Mouse (Mus musculus) liver, postnatal 0 days (tissue): Measurements from ENCODE around the gene Zfp1. TPM values are rescaled to one million over a fixed set of nuclear protein-coding genes. Genes with fewer than 3 reads are reported as not detected.

Experiments
- ATAC-seq: fragments of 200-750 bp; cut with Nextera tagmentation; 2 replicates; pipeline ENCODE4 v1.8.0; 2017; ENCODE audit warnings: mild to moderate bottlenecking, moderate library complexity
- DNase-seq: peaks from one replicate; pipeline ENCODE4 v3.0.0-alpha.2; 2016
- H3K27ac ChIP-seq: fragments of 300-500 bp; sonication (generic); 2 replicates; pipeline ENCODE4 v1.5.1; 2014; ENCODE audit warnings: antibody characterized with exemption, moderate library complexity, mild to moderate bottlenecking, low read depth
- H3K27me3 ChIP-seq: fragments of 300-500 bp; sonication (generic); 2 replicates; pipeline ENCODE4 v1.6.1; 2014; ENCODE audit warnings: low read length, control low read depth, mixed read lengths; ENCODE audit not compliant: insufficient read depth
- H3K36me3 ChIP-seq: fragments of 300-500 bp; sonication (generic); replicated peaks from 2 replicates; pipeline ENCODE4 v1.6.1; 2014; ENCODE audit warnings: mild to moderate bottlenecking, control low read depth, low read length, moderate library complexity, mixed read lengths; ENCODE audit not compliant: insufficient read depth
- H3K4me1 ChIP-seq: fragments of 300-500 bp; sonication (generic); 2 replicates; pipeline ENCODE4 v1.6.1; 2014; ENCODE audit warnings: antibody characterized with exemption, mild to moderate bottlenecking, control low read depth; ENCODE audit not compliant: insufficient read depth
- H3K4me2 ChIP-seq: fragments of 300-500 bp; sonication (generic); 2 replicates; pipeline ENCODE4 v1.6.1; 2014; ENCODE audit warnings: low read depth, mild to moderate bottlenecking, low read length, moderate library complexity, mixed read lengths
- H3K4me3 ChIP-seq: fragments of 300-500 bp; sonication (generic); 2 replicates; pipeline ENCODE4 v1.5.1; 2014; ENCODE audit warnings: low read depth, low read length
- H3K9ac ChIP-seq: fragments of 300-500 bp; sonication (generic); replicated peaks from 2 replicates; pipeline ENCODE4 v1.6.1; 2014; ENCODE audit warnings: mild to moderate bottlenecking, moderate library complexity
- H3K9me3 ChIP-seq: fragments of 300-500 bp; sonication (generic); 2 replicates; pipeline ENCODE4 v1.6.1; 2016; ENCODE audit warnings: mild to moderate bottlenecking, control low read depth, low read length, mixed read lengths
- CTCF ChIP-seq: sonication (generic); IDR thresholded peaks from 2 replicates; pipeline ENCODE4 v1.5.1; 2016; ENCODE audit warnings: antibody characterized with exemption, low read depth
- EP300 ChIP-seq: IDR thresholded peaks from 2 replicates; pipeline ENCODE4 v1.6.1; 2016; ENCODE audit warnings: antibody characterized with exemption, low read depth, mild to moderate bottlenecking
- WGBS: fragments of 180-500 bp; shearing (Covaris S2); extraction: QIAGEN DNeasy Blood & Tissue Kit; methylation state at CpG from one replicate; pipeline ENCODE4 v1.1.7; 2014; ENCODE audit not compliant: insufficient replicate concordance; 5-methylcytosine and 5-hydroxymethylcytosine counted together
- polyA plus RNA-seq: library from polyadenylated mRNA; unstranded; fragments of >200 nt; fragmentation: Nextera tagmentation; extraction: Ambion mirVana; gene quantifications from 2 replicates; pipeline ENCODE4 v1.2.1, GENCODE M21; 2015

Gene Zfp1
- polyA plus RNA-seq, 1 experiment from 2014 or later, result 3.8 TPM

DNA sequence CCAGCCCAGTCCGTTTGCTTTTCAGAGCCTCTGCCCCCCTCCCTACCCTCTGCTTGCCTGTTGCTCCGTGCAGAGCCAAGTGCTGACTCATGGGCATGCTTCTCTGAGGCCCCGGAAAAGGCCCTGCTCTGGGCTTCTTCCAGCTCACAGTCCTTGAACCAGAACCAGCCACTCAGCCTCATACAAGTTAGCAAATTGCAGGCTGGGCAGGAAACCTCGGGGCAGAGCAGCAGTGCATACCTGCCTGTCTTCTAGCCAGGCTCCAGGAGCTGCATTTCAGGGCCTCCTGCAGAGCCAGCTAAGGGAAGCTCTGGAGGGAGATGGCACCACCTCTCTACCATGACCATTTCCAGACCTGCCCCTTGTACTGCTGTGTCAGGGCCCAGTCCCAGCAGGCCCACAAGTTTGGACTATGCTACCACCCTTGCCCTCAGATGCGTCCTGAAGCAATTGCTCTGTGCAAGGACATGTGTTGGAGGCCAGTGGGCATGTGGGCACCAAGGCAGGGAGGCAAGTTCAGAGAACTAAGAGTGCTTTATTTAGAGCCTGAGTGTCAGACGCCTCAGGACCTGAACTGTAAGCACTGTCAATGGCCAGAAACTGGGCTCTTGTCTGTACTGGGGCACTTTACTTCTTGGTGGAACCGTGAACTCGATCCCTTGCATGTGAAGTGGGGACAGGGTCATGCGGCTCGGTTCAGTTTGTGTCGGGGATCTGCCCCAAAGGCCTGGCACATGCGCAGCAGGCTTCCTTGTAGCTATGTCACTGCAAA lies 18.9 kb upstream of the Zfp1 start:
- H3K9ac ChIP-seq, result no peak overlapping the region
- H3K27me3 ChIP-seq, result no peaks in the 10 kb centered on the region
- no peak overlapping the region for H3K4me2 ChIP-seq
- peaks cover 4% of the 10 kb centered on the region; the same call in 1 of the 2 replicates for H3K36me3 ChIP-seq
- DNase-seq, result no peak
- no peak for TF ChIP-seq CTCF
- TF ChIP-seq EP300, result no peak
- peaks cover 3% of the 10 kb centered on the region; the same call in 1 of the 2 replicates for H3K4me1 ChIP-seq
- WGBS, result 66% methylated on average over 12 of the region's 12 CpGs
- ATAC-seq, result 0 out of 2 replicates have a peak, but pooled peaks have one; percentile 35
- H3K27ac ChIP-seq, result no peak overlapping the region
- H3K9me3 ChIP-seq, result no peaks in the 10 kb centered on the region
- H3K4me3 ChIP-seq, result no peak overlapping the region

DNA sequence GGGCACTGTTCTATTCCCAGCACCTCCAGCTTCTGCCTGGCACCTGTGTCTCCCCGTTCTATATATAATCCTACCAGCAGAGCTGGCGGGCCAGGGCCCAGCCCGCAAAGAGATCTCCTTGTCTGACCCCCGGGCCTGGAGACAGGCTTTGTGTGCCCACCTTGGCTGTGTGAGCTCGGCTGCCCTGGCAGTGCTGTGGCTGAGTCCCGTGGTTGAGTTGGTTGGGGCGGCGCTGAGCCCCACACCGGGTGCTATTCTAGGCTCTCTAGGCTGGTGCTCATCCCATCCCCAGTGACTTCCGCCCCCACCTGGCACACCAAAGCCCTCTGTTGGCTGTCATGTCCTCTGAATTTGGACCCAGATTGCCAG lies 18.4 kb upstream of the Zfp1 start:
- Histone ChIP-seq H3K27ac (no peak overlapping the region), H3K9ac (no peak overlapping the region), H3K4me1 (0 out of 2 replicates have a peak, but pooled peaks cover 3% of the 10 kb centered on the region), H3K36me3 (peaks cover 4% of the 10 kb centered on the region; the same call in 1 of the 2 replicates), H3K9me3 (no peaks in the 10 kb centered on the region), H3K4me2 (no peak overlapping the region), H3K4me3 (no peak overlapping the region), H3K27me3 (no peaks in the 10 kb centered on the region)
- TF ChIP-seq CTCF (no peak), EP300 (no peak)
- 76% methylated on average over 10 of the region's 10 CpGs for WGBS
- ATAC-seq (no peak), DNase-seq (no peak)

- ATAC-seq (peak; percentile 53; the same call in 1 of the 2 replicates), DNase-seq (peak; percentile 84)
- no peak overlapping the region for H3K9ac ChIP-seq
- TF ChIP-seq CTCF, result peak; percentile 88
- TF ChIP-seq EP300, result no peak
- H3K4me1 ChIP-seq, result 0 out of 2 replicates have a peak, but pooled peaks cover 3% of the 10 kb centered on the region
- H3K9me3 ChIP-seq, result no peaks in the 10 kb centered on the region
- peaks cover 4% of the 10 kb centered on the region; the same call in 1 of the 2 replicates for H3K36me3 ChIP-seq
- 31% methylated on average over 6 of the region's 6 CpGs for WGBS
- no peak overlapping the region for H3K27ac ChIP-seq
- H3K4me2 ChIP-seq, result no peak overlapping the region
- H3K27me3 ChIP-seq, result no peaks in the 10 kb centered on the region
- no peak overlapping the region for H3K4me3 ChIP-seq
Measured at GRCm38 (mm10) chr8:111625694-111626527, 17.3 kb upstream of the Zfp1 start.

DNA sequence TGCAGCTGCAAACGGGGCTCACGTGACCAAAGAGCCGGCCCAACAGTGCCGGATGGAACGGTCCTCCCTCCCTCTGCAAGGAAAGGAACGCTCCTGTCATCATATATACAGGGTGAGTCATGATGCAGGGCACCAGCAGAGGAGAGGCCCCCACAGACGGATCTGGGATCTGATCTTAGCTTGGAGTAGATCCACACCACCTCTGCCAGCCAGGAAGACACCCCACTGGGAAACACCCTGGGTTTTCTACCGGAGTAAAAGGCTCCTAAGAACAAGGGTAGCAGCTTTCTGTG lies 16.7 kb upstream of the Zfp1 start:
- Histone ChIP-seq H3K27me3 (no peaks in the 10 kb centered on the region), H3K36me3 (peaks cover 4% of the 10 kb centered on the region; the same call in 1 of the 2 replicates), H3K4me3 (no peak overlapping the region), H3K9me3 (no peaks in the 10 kb centered on the region), H3K4me1 (0 out of 2 replicates have a peak, but pooled peaks cover 3% of the 10 kb centered on the region), H3K9ac (no peak overlapping the region), H3K27ac (no peak overlapping the region), H3K4me2 (no peak overlapping the region)
- TF ChIP-seq EP300 (no peak), CTCF (no peak)
- DNase-seq (no peak), ATAC-seq (0 out of 2 replicates have a peak, but pooled peaks have one; percentile 12)
- 78% methylated on average over 8 of the region's 8 CpGs for WGBS

DNA sequence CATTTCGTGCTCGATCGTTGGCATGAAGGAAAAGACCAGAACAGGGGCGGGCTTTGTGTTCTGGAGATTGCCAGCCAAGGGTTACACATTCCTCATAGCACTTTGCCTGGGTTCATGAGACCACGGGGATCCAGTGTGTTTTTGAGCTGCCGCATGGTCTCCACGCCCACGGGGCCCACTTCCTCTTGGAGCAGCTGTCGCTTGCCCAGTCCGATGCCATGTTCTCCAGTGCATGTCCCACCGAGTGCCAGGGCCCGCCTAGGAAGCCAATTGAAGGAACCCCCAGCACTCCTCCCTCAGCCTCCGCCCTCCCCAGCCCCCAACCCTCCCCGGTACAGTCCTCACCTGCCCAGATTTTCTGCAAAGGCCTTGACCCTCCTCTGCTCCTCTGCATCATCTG lies 16.3 kb upstream of the Zfp1 start:
- ATAC-seq (no peak), DNase-seq (no peak)
- Histone ChIP-seq H3K9ac (no peak overlapping the region), H3K4me2 (no peak overlapping the region), H3K27me3 (no peaks in the 10 kb centered on the region), H3K36me3 (peaks cover under 1% of the 10 kb centered on the region; the same call in 1 of the 2 replicates), H3K4me1 (0 out of 2 replicates have a peak, but pooled peaks cover 3% of the 10 kb centered on the region), H3K4me3 (no peak overlapping the region), H3K9me3 (no peaks in the 10 kb centered on the region), H3K27ac (no peak overlapping the region)
- WGBS, result 77% methylated on average over 14 of the region's 14 CpGs
- TF ChIP-seq CTCF, result no peak
- TF ChIP-seq EP300, result no peak

DNA sequence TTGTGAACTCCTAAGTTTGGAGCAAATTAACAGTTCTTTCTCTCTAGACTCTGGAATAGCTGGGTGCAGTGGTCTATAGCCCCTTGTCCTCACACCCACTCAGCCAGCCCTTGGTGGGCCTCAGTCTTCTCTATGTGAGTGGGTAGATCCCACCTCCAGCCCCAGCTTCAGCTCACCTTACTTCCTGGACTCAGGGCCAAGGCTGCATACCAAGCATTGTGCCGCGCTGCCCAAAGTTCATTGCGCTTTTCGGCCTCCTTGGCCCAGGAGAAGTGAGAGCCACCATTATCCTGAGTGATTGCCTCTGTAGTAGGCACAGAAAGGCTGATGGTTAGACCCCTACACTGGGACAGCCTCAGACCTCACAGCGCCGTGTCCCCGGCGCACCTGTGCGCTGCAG lies 15.3 kb upstream of the Zfp1 start:
- Histone ChIP-seq H3K27me3 (no peaks in the 10 kb centered on the region), H3K4me2 (no peak overlapping the region), H3K4me1 (0 out of 2 replicates have a peak, but pooled peaks cover 3% of the 10 kb centered on the region), H3K36me3 (no peaks in the 10 kb centered on the region), H3K9ac (no peak overlapping the region), H3K4me3 (no peak overlapping the region), H3K27ac (no peak overlapping the region), H3K9me3 (no peaks in the 10 kb centered on the region)
- 91% methylated on average over 9 of the region's 9 CpGs for WGBS
- ATAC-seq, result no peak
- DNase-seq, result no peak
- TF ChIP-seq EP300 (no peak), CTCF (no peak)
